Mouse (Mus musculus) T-helper 2 cell (primary cell): ENCODE data around the gene Atg4a.

ENCODE experiments used
- in situ Hi-C: fragments of 300-600 bp; cut with MboI, MseI; formaldehyde crosslinking; loops from one replicate; pipeline ENCODE4 v1.15.1; 2025; ENCODE audit warnings: high pct_unique_total_duplicates

The Atg4a gene

GRCm38 (mm10) chrX:140956272-140956940 is at the start of gene Atg4a, which contains the start of gene Psmd10:
Gene Atg4a, plus strand, starts transcription at chrX:140956907.
Gene Psmd10, minus strand, starts transcription at chrX:140956728.
- in situ Hi-C loops, result no loop called here

DNA sequence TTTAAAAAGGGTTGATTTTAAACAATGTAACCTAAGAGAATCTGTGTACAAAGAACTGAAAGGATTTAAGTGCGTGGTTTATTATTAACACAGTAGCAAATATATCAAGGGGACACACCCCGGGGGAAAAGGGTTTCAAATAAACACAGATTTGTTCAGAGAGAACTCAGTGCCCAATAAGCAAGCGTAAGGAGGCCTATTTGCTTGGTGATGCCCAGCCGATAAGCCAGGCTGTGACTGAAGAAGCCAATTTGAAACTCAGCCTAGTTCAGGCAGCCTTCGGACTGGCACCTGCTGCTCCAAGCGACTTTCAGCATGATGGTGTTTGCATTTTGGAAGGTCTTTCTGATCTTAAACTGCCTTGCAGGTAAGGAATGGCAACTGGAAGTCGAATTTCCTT is 49.3 kb upstream of the Atg4a start, which contains the start of gene Vsig1:
Gene Vsig1 (plus strand): TSS at position 249 of the 400 bp plus-strand sequence.
- in situ Hi-C loops, result no loop called here

DNA sequence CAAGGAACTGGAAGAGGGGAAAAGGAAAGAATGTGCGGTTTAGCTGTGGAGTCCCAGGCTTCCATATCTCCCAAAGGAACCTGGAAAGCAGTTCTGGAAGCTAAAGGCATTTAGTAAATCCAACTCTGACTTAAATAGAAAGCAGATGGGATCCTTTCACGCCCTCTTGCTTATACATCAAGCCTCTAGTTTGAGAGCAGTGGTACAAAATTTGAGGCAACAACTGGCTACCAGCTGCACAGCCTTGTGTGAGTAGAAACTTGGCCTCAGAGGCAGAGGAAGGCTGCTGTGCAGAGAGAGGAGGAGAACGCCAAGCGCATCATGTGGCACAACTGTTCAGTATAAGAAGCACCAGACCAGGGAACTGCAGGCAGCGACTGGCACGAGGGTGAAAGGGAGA is 35.4 kb upstream of the Atg4a start:
- in situ Hi-C loops, result no loop called here

- in situ Hi-C loops, result no loop called here
These were observed 24.6 kb upstream of the Atg4a start for GRCm38 (mm10) chrX:140932066-140932465.

DNA sequence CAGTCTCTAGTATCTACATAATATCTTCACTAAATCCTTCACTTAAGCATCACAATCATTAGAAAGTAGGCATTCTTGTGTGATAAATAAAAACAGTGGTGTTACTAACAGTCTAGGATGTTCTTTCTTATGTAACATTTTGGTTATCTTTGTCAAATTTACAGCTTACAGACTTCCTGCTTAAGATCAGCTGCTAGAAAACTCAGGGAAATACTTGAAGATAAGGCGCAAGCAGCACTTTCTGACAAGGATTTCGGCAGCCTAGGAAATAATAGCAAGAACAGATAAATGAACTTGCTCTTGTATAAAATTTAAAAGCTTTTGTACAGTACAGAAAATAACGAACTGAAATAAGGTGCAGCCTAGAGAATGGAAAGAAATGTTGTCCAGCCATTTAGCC is 23.4 kb upstream of the Atg4a start:
- in situ Hi-C loops, result no loop called here

- in situ Hi-C loops, result no loop called here
These were observed 20.4 kb upstream of the Atg4a start for GRCm38 (mm10) chrX:140936271-140936670.

DNA sequence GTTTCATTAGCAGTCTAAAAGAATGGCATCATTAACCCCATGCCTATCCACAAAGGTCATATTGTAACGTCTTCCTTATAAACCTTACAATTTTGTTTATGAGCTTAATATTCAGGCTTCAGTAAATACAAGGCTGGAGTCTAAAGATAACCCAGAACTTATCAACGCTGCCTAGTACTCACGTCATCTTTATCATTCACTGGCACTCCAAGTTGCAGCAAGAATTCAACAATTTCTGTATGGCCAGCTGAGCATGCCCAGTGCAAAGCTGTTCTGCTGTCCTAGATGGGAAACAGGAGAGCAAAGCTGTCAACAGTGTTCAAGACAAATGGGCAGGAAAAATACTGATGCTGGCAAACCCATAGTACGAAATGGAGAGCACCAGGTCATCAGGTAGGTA is 3.1 kb upstream of the Atg4a start:
- in situ Hi-C loops, result no loop called here

DNA sequence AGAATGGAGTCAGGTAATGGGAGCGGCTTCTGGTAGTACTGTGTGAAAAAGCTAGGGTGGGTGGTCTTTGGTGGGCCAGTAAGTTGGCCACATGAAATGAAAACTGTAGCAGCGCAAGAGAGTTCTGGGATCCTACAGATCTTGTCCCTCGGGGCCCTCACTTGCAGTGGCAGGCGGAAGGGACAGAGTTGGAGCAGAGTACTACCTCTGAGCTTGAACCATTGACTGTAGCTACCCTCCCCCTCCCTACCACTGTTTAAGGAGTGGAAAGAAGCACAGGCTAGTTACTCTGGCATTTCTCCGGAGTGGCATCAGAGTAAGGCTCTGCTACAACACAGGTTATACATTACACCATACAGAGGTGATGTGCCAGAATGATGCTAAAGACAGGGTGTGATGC is 252 bp downstream of the Atg4a start:
- in situ Hi-C loops, result no loop called here

GRCm38 (mm10) chrX:140978943-140979342 is 22.2 kb downstream of the Atg4a start:
- in situ Hi-C loops, result loop anchor here (25.0 kb wide), 2 partner anchors 458 to 1233 kb away; no protein-coding TSS in a partner anchor

DNA sequence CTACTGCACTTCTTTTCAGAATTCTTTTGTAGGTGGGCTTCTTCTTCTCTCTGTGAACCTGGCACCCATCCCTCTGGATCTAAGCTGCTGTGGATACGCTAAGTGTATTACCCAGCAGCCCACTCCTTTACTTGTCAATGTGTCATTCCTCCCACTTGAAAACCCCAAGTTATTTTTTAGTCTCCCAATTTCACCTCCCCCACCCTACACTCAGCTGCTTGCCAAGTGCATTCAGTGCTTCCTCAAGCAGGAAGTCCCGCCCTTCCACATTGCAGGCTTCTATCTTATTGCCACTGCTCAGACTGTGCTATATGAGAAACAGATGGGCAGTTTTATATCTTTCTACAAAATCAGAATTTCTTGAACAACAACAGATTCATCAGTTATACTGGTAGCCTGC is 22.8 kb downstream of the Atg4a start:
- in situ Hi-C loops, result loop anchor here (25.0 kb wide), 2 partner anchors 458 to 1233 kb away; no protein-coding TSS in a partner anchor

GRCm38 (mm10) chrX:140980163-140980562 is 23.5 kb downstream of the Atg4a start:
- in situ Hi-C loops, result loop anchor here (25.0 kb wide), 2 partner anchors 457 to 1232 kb away; no protein-coding TSS in a partner anchor

DNA sequence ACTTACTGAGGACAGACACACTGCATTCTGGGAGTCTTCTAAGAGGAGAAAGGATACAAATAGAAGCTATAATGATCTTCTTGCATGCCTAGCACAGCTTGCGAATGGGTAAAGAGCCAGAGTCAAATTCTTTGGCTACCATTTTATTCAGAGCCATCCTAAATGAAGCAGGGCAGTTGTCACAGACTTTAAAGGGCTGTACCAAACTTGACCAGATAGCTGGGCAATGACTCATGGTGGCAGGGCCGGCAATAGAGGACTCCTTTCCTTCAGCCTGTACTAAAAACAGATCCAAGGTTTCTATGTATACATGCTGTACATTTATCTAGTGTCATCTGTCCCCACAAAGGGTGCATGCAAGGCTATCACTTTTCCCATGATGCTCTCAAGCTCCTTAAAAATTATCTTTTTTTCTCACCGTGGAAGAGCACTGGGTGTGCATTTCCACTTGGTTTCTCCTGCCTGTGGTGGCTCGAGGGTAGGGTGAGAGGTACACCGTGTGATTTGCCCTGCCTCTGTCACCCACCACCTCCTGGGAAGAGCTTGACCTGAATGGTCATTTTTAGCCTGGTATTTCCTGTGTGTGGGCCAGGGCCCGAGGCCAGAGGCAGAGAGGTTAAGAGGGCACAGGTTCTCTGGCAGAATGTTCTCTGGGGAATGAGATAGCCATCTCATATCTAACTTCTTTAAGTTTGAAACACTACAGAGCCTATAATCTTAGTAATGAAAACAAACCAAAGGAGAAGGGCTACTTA is 26.7 kb downstream of the Atg4a start:
- in situ Hi-C loops, result loop anchor here (25.0 kb wide), 2 partner anchors 454 to 1229 kb away; no protein-coding TSS in a partner anchor

- in situ Hi-C loops, result loop anchor here (25.0 kb wide), 2 partner anchors 453 to 1228 kb away; no protein-coding TSS in a partner anchor
These were observed 28.1 kb downstream of the Atg4a start for GRCm38 (mm10) chrX:140984795-140985194.

DNA sequence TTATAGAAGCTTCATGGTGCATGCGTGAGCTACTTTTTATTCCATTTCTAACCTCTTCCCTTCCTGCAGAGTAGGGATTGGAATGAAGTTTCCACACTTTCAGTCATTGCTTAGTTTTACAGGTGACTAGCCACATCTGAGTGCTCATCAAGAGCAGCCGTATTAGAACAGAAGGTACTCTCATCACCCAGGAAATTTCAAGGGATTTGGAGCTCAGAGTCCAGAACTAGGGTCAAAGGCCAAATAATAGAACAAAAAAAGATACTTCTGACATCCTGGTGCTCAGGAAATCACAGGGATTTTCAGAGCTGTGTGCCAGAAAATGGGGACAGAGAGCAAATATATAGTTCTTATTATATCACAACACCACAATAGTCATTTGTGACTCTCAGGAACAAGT is 28.5 kb downstream of the Atg4a start:
- in situ Hi-C loops, result loop anchor here (25.0 kb wide), 2 partner anchors 452 to 1227 kb away; no protein-coding TSS in a partner anchor

GRCm38 (mm10) chrX:140996909-140997516 is 40.3 kb downstream of the Atg4a start:
- in situ Hi-C loops, result loop anchor here (5.0 to 25.0 kb wide), 4 partner anchors 155 to 1578 kb away; no protein-coding TSS in a partner anchor

DNA sequence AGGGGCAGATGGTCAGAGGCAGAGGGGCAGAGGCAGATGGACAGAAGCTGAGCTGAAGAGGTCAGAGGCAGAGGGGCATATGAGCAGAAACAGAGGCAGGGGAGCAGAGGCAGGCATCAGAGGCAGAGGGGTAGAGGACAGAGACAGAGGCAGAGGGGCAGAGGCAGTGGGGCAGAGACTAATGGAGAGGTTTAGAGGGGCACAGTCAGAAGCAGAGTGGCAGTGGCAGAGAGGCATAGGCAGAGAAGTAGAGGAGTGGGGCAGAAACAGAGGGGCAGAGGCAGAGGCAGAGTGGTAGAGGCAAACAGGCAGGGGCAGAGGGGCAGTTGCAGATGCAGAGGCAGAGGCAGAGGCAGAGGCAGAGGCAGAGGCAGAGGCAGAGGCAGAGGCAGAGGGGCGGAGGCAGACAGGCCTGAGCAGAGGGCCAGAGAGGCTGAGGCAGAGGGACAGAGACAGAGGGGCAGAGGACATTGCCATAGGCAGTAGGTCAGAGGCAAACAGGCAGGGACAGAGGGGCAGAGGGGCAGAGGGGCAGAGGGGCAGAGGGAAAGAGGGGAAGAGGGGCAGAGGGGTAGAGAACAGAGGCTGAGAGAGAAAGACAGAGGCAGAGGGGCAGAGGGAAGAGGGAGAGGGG is 41.3 kb downstream of the Atg4a start:
- in situ Hi-C loops, result loop anchor here (5.0 to 25.0 kb wide), 4 partner anchors 154 to 1577 kb away; no protein-coding TSS in a partner anchor

GRCm38 (mm10) chrX:140998885-140999284 is 42.2 kb downstream of the Atg4a start:
- in situ Hi-C loops, result loop anchor here (5.0 to 25.0 kb wide), 4 partner anchors 153 to 1576 kb away; no protein-coding TSS in a partner anchor

DNA sequence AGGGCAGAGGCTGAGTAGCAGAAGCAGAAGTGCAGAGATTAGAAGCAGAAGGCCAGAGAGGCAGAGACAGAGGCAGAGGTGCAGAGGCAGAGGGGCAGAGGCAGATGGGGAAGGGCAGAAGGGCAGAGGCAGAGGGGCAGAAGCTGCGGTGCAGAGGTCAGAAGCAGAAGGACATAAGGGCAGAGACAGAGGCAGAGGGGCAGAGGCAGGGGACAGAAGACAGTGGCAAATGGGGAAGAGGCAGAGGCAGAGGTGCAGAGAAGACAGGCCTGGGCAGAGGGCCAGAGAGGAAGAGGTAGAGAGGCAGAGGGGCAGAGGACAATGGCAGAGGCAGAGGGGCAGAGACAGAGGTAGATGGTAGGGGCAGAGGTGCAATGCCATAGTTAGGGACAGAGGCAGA is 193.0 kb downstream of the Atg4a start:
- in situ Hi-C loops, result loop anchor here (5.0 to 25.0 kb wide), 2 partner anchors 152 to 712 kb away; no protein-coding TSS in a partner anchor

GRCm38 (mm10) chrX:141150290-141150689 is 193.6 kb downstream of the Atg4a start:
- in situ Hi-C loops, result loop anchor here (5.0 to 25.0 kb wide), 2 partner anchors 153 to 713 kb away; no protein-coding TSS in a partner anchor

DNA sequence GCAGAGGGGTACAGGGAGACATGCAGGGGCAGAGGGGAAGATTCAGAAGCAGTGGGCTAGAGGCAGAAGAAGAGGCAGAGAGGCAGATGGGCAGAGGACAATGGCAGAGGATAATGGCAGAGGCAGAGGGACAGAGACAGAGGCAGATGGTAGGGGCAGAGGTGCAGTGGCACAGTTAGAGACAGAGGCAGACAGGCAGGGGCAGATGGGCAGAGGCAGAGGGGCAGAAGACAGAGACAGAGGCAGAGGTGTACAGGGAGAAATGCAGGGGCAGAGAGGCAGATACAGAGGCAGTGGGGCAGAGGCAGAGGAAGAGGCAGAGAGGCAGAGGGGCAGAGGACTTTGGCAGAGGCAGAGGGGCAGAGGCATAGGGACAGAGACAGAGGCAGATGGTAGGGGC is 194.5 kb downstream of the Atg4a start:
- in situ Hi-C loops, result loop anchor here (5.0 to 25.0 kb wide), 2 partner anchors 154 to 714 kb away; no protein-coding TSS in a partner anchor

DNA sequence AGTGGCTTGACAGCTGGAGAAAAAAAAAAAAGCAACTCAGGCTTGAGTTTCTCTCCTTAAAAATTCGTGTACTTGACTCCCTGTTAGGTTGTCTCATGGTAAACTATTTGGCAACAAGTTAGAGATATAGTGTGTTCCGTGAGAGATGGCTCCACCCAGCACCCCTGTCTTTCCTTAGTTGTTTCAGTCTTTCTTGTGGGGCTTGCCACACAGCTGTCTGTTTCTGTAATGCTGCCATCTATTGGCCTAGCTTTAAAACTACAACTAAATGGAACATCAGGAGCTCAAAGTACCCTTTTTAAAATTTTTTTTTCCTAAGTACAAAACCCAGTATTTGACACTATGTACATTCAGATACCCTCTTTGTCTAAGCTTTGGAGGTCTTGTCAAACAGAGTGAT is 200.0 kb downstream of the Atg4a start:
- in situ Hi-C loops, result loop anchor here (25.0 kb wide), 1 partner anchor 719 kb away; no protein-coding TSS in a partner anchor
